Mouse (Mus musculus) G1E (cell line): ENCODE data around the gene Chic2. TPM values are rescaled to one million over a fixed set of nuclear protein-coding genes. Genes with fewer than 3 reads are reported as not detected.

Experiments
- ATAC-seq: 2 replicates; pipeline ENCODE4 v1.8.0; 2016; ENCODE audit warnings: mild to moderate bottlenecking; ENCODE audit not compliant: insufficient number of reproducible peaks, poor library complexity, low FRiP score, severe bottlenecking; ENCODE audit errors: extremely low read depth
- DNase-seq: peaks from one replicate; pipeline ENCODE4 v3.0.0; 2012; ENCODE audit warnings: low spot score
- H3K27me3 ChIP-seq: 2 replicates; pipeline ENCODE4 v1.6.1; 2012; ENCODE audit warnings: mild to moderate bottlenecking, low read length, inconsistent platforms; ENCODE audit not compliant: insufficient read depth
- H3K36me3 ChIP-seq: replicated peaks from 2 replicates; pipeline ENCODE3; 2012; ENCODE audit warnings: mild to moderate bottlenecking, inconsistent platforms
- H3K4me1 ChIP-seq: 2 replicates; pipeline ENCODE4 v1.6.1; 2012; ENCODE audit warnings: low read depth, low read length, inconsistent platforms, mixed read lengths; ENCODE audit not compliant: insufficient read depth
- H3K4me3 ChIP-seq: 2 replicates; pipeline ENCODE4 v1.5.1; 2012; ENCODE audit warnings: low read depth, mild to moderate bottlenecking, inconsistent platforms, low read length, moderate library complexity, mixed read lengths
- H3K9me3 ChIP-seq: replicated peaks from 2 replicates; pipeline ENCODE4 v1.6.1; 2012; ENCODE audit warnings: inconsistent platforms
- CTCF ChIP-seq: IDR thresholded peaks from 2 replicates; pipeline ENCODE4 v1.5.1; 2012; ENCODE audit warnings: low read depth, low read length, inconsistent platforms, mixed read lengths
- GATA1 ChIP-seq: IDR thresholded peaks from 2 replicates; pipeline ENCODE4 v1.6.1; 2012; ENCODE audit warnings: borderline replicate concordance, low read length, inconsistent platforms, mixed read lengths
- GATA2 ChIP-seq: IDR thresholded peaks from 2 replicates; pipeline ENCODE4 v1.6.1; 2012; ENCODE audit warnings: low read depth, low read length, inconsistent platforms, borderline replicate concordance
- POLR2AphosphoS5 ChIP-seq: IDR thresholded peaks from 2 replicates; pipeline ENCODE4 v1.6.1; 2012; ENCODE audit warnings: low read depth, low read length, inconsistent platforms; ENCODE audit not compliant: insufficient replicate concordance
- TAL1 ChIP-seq: conservative IDR thresholded peaks from 2 replicates; pipeline ENCODE4 v1.6.1; 2012; ENCODE audit warnings: low read depth, low read length, inconsistent platforms, mixed read lengths
- polyA plus RNA-seq: library from polyadenylated mRNA; stranded (reverse); fragments of >175 nt; gene quantifications from 2 replicates; pipeline ENCODE4 v1.2.3, GENCODE M21; 2012
- total RNA-seq, 2 experiments: library from RNA; stranded (forward) in 1 of 2; stranded (reverse) in 1 of 2; fragments of 200-1000 nt in 1 of 2; fragments of >200 nt in 1 of 2; fragmentation: Nextera tagmentation in 1 of 2; gene quantifications; 2 replicates each; pipeline ENCODE4 v1.2.3; 2014 to 2017

The Chic2 gene
- total RNA-seq (2014; fragmentation: Nextera tagmentation), result 57.4 and 63.0 TPM in 2 replicates
- total RNA-seq (2017), result 64.3 and 69.3 TPM in 2 replicates
- 24.6 and 32.0 TPM in 2 replicates for polyA plus RNA-seq

DNA sequence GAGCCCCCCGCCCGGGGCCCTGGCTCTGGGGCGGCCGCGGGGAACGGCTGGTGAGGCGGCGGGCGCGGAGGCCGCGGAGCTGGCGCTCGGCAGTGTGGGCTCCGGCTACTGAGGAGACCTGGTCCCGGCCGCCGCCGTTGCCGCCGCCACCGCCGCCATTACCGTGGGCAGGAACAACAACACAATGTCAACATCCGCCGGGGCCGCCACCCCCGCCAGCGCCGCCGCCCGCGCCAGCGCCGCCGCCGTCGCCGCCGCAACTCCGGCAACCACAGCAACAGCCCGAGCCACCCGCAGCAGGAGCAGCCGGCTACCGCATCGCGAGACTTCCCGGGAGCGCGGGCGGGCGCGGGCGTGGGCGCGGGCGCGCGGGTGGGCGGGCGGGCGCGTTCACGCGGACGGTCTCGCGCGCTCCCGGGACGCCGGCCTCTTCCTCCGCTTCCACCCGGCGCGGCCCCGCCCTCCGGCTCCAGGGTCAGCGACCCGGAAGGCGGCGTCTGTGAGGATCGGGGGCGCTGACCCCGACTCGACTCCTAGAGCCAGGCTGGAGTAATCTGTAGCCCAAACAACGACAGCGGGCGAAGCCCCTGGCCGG lies at the start of gene Chic2:
Chic2 (minus strand) TSS at position 465 of the 595 bp plus-strand sequence.
- H3K4me1 ChIP-seq, result peaks cover 20% of the 10 kb centered on the region
- no peaks in the 10 kb centered on the region for H3K9me3 ChIP-seq
- TF ChIP-seq TAL1, result no peak
- no peak for TF ChIP-seq POLR2AphosphoS5
- no peak for TF ChIP-seq CTCF
- no peak for TF ChIP-seq GATA2
- no peak for TF ChIP-seq GATA1
- peaks cover 17% of the 10 kb centered on the region for H3K36me3 ChIP-seq
- peaks cover 20% of the 10 kb centered on the region for H3K27me3 ChIP-seq
- H3K4me3 ChIP-seq, result peak within 1 kb of the TSS; percentile 96
- peak; percentile 87 for DNase-seq
- peak; percentile 57 for ATAC-seq

DNA sequence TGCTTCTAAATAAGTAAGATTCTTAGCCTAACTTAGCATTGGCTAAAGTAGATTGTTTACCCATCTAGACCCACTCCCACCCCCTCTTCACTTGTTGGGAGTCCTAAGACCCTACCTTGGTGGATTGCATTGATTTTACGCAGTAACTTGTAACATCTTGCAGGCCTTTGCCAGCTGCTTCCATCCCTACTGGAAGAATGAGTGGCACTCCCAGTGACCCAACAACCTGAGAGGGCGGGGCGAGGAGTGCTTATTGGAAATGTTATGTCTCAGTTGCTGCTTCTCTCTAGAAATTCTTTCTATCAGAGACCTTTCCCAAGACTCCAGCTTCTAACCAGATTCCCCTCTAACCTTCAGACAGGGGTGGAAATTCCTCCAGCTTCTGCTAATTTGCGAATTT lies 41.3 kb upstream of the Chic2 start:
- Histone ChIP-seq H3K9me3 (no peaks in the 10 kb centered on the region), H3K36me3 (no peaks in the 10 kb centered on the region), H3K27me3 (peaks cover 48% of the 10 kb centered on the region), H3K4me3 (no peak overlapping the region), H3K4me1 (no peaks in the 10 kb centered on the region)
- DNase-seq, result no peak
- TF ChIP-seq POLR2AphosphoS5, result no peak
- no peak for TF ChIP-seq TAL1
- no peak for TF ChIP-seq CTCF
- TF ChIP-seq GATA2, result no peak
- no peak for TF ChIP-seq GATA1
- ATAC-seq, result no peak

GRCm38 (mm10) chr5:75085521-75085875 lies 40.9 kb upstream of the Chic2 start:
- H3K27me3 ChIP-seq, result peaks cover 52% of the 10 kb centered on the region
- H3K4me1 ChIP-seq, result no peaks in the 10 kb centered on the region
- no peak overlapping the region for H3K4me3 ChIP-seq
- no peaks in the 10 kb centered on the region for H3K9me3 ChIP-seq
- no peak for TF ChIP-seq GATA1
- no peak for TF ChIP-seq POLR2AphosphoS5
- TF ChIP-seq GATA2, result no peak
- TF ChIP-seq CTCF, result no peak
- TF ChIP-seq TAL1, result no peak
- no peaks in the 10 kb centered on the region for H3K36me3 ChIP-seq
- DNase-seq (no peak), ATAC-seq (no peak)

DNA sequence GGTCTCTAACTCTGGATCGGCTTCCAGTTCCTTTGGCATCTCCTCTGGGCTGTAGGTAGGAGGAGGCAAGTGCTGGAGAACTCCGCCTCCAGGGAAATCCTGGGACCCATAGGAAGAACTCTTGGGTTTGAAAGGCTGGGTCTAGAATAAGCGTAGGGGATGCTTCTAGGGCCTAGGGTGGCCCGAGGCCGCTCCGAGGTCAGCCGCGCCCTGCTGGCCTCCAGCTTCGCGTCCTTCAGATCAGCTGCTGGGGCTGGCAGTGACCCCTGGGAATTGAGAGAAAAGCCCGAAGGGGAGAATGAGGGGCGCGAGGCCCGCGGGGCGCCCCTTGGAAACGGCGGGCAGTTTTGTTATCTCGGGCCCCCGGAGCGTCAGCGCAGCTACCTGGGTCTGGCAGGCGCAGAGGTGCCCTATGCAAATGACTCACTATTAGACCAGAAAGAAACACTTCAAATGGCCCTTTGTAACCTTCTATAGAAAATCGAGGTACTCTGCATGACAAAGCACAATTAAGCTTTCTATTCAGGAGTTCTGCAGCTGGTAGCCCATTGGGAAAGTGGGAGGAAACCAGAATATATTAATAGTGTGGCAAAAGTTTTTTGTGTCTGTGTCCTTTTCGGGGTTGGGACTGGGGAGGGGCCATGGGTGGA lies 40.4 kb upstream of the Chic2 start:
- DNase-seq, result no peak
- Histone ChIP-seq H3K27me3 (peaks cover 57% of the 10 kb centered on the region), H3K4me3 (no peak overlapping the region), H3K4me1 (no peaks in the 10 kb centered on the region), H3K9me3 (no peaks in the 10 kb centered on the region), H3K36me3 (no peaks in the 10 kb centered on the region)
- no peak for TF ChIP-seq TAL1
- TF ChIP-seq GATA1, result no peak
- TF ChIP-seq CTCF, result no peak
- no peak for TF ChIP-seq GATA2
- TF ChIP-seq POLR2AphosphoS5, result no peak
- ATAC-seq, result no peak

GRCm38 (mm10) chr5:75084393-75084870 lies 39.9 kb upstream of the Chic2 start:
- peaks cover 59% of the 10 kb centered on the region for H3K27me3 ChIP-seq
- no peak for DNase-seq
- no peaks in the 10 kb centered on the region for H3K4me1 ChIP-seq
- no peaks in the 10 kb centered on the region for H3K9me3 ChIP-seq
- no peak for ATAC-seq
- H3K36me3 ChIP-seq, result no peaks in the 10 kb centered on the region
- H3K4me3 ChIP-seq, result no peak overlapping the region
- TF ChIP-seq CTCF (no peak), TAL1 (no peak), GATA2 (no peak), GATA1 (no peak), POLR2AphosphoS5 (no peak)

DNA sequence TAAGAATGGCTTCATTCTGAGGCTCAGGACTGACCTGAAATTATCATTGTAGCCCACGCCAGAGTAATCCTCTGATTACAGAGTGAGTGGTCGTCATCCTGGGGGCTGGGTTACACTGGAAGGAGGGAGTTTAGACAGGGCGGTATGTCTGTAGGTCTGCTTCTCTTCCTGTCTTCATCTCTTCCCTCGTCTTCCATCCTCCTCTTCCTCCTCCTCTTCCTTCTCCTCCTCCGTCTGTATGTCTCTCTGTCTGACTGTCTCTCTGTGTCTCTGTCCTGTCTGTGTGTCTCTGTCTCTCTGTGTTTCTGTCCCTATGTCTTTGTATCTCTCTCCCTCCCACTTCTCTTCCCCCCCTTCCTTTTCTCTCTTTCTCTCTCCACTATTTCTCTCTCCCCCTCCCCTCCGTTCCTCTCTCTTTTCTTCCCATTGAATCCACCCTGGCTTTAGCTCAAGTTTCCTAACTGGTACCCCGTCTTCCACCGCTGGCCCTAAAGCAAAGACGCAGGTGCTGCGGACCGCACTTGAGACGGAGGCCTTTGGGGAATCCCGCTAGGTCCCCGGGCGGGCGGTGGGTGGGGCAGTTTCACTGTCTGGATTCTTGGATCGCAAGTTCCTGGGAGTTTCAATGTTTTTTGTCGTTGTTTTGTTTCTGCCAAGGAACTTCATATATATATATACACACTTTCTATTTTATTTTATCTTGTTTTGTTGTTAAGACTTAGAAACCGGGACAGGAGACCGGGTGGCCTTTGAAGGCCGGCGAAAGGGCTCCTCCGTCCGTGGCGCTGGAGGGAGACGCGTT lies 39.2 kb upstream of the Chic2 start:
- Histone ChIP-seq H3K9me3 (no peaks in the 10 kb centered on the region), H3K36me3 (no peaks in the 10 kb centered on the region), H3K4me3 (no peak overlapping the region), H3K4me1 (no peaks in the 10 kb centered on the region), H3K27me3 (peaks cover 64% of the 10 kb centered on the region)
- no peak for ATAC-seq
- no peak for DNase-seq
- no peak for TF ChIP-seq POLR2AphosphoS5
- no peak for TF ChIP-seq GATA2
- TF ChIP-seq TAL1, result no peak
- TF ChIP-seq GATA1, result no peak
- no peak for TF ChIP-seq CTCF
